Mouse (Mus musculus) heart, postnatal 25 days (tissue): ENCODE data around the gene Stk11. TPM values are rescaled to one million over a fixed set of nuclear protein-coding genes. Genes with fewer than 3 reads are reported as not detected.
A peak's percentile ranks its signal among the peaks of the same experiment; 100 is the strongest.

Source experiments
- DNase-seq: peaks from one replicate; pipeline ENCODE4 v3.0.0; 2022; ENCODE audit warnings: low spot score
- intact Hi-C: fragments of 180-260 bp; cut with DNase I; formaldehyde crosslinking; loops from one replicate; pipeline ENCODE4 v1.15.1; 2025
- total RNA-seq, 2 experiments: library from RNA; stranded (reverse); gene quantifications; 2 replicates each; pipeline ENCODE4 v1.2.3; 2021

The Stk11 gene
- total RNA-seq, 2 experiments from 2014 or later: 133 to 138 TPM

GRCm38 (mm10) chr10:80151211-80152034, 35.8 kb downstream of the Stk11 start:
- peak; percentile 63 for DNase-seq
- intact Hi-C loops: no loop called here

GRCm38 (mm10) chr10:80152071-80152872, 36.7 kb downstream of the Stk11 start:
- intact Hi-C loops: no loop called here
- DNase-seq: peak; percentile 63

GRCm38 (mm10) chr10:80152873-80153260, 37.3 kb downstream of the Stk11 start:
- DNase-seq: peak; percentile 38
- intact Hi-C loops: no loop called here

- intact Hi-C loops: no loop called here
- DNase-seq: no peak
Observed at GRCm38 (mm10) chr10:80153713-80154112, 38.1 kb downstream of the Stk11 start.

- intact Hi-C loops: no loop called here
- DNase-seq: no peak
Observed at GRCm38 (mm10) chr10:80154384-80154783, 38.8 kb downstream of the Stk11 start.

- no peak for DNase-seq
- intact Hi-C loops: no loop called here
Observed at GRCm38 (mm10) chr10:80155277-80155676, 39.7 kb downstream of the Stk11 start.

- no peak for DNase-seq
- intact Hi-C loops: no loop called here
Observed at GRCm38 (mm10) chr10:80156002-80156751, 40.6 kb downstream of the Stk11 start.

- DNase-seq: no peak
- intact Hi-C loops: no loop called here
Observed at GRCm38 (mm10) chr10:80156752-80157053, 41.1 kb downstream of the Stk11 start.

GRCm38 (mm10) chr10:80157141-80157929, 41.7 kb downstream of the Stk11 start:
- no peak for DNase-seq
- intact Hi-C loops: no loop called here

- peak; percentile 81 for DNase-seq
- intact Hi-C loops: no loop called here
Observed at GRCm38 (mm10) chr10:80158307-80158986, 42.8 kb downstream of the Stk11 start.

GRCm38 (mm10) chr10:80159021-80159560, 43.5 kb downstream of the Stk11 start:
- intact Hi-C loops: no loop called here
- DNase-seq: peak; percentile 51

- intact Hi-C loops: no loop called here
- peak; percentile 99 for DNase-seq
Observed at GRCm38 (mm10) chr10:80159561-80160454, 44.2 kb downstream of the Stk11 start.

- intact Hi-C loops: no loop called here
- peak; percentile 83 for DNase-seq
Observed at GRCm38 (mm10) chr10:80160455-80161371, 45.1 kb downstream of the Stk11 start.

- intact Hi-C loops: no loop called here
- peak; percentile 36 for DNase-seq
Observed at GRCm38 (mm10) chr10:80161522-80162242, 46.1 kb downstream of the Stk11 start.

GRCm38 (mm10) chr10:80162243-80162608, 46.6 kb downstream of the Stk11 start:
- DNase-seq: no peak

GRCm38 (mm10) chr10:80162716-80163299, 47.2 kb downstream of the Stk11 start:
- DNase-seq: no peak

More at GRCm38 (mm10) chr10:80162243-80162608, 46.6 kb downstream of the Stk11 start:
- intact Hi-C loops: no loop called here

More at GRCm38 (mm10) chr10:80162716-80163299, 47.2 kb downstream of the Stk11 start:
- intact Hi-C loops: no loop called here
